Mouse (Mus musculus) thymus, adult 2 months (tissue): ENCODE data around the gene Cry2.

Experiments
- CTCF ChIP-seq: fragments of 200-500 bp; IDR thresholded peaks from 2 replicates; pipeline ENCODE4 v1.5.1; 2012; ENCODE audit warnings: mild to moderate bottlenecking, control low read depth, low read length, moderate library complexity, borderline replicate concordance; ENCODE audit not compliant: control insufficient read depth, poor library complexity, insufficient read depth; ENCODE audit errors: extremely low read depth
- POLR2A ChIP-seq: fragments of 200-500 bp; IDR thresholded peaks from 2 replicates; pipeline ENCODE4 v1.6.1; 2012; ENCODE audit warnings: mild to moderate bottlenecking, low read length, control low read depth, moderate library complexity; ENCODE audit not compliant: control insufficient read depth, poor library complexity, insufficient read depth; ENCODE audit errors: extremely low read depth

- TF ChIP-seq CTCF: no peak
- no peak for TF ChIP-seq POLR2A
These were observed 6.6 kb upstream of the Cry2 start for GRCm38 (mm10) chr2:92440432-92440831.
